Mouse (Mus musculus): ENCODE data around the gene Rbms1. TPM values are rescaled to one million over a fixed set of nuclear protein-coding genes. Genes with fewer than 3 reads are reported as not detected.

The Rbms1 gene
- polyA plus RNA-seq, 1 experiment: 3.5 TPM

GRCm38 (mm10) chr2:60724660-60725059 lies 238.3 kb downstream of the Rbms1 start:
- H3K36me3 ChIP-seq (ENCODE audit: control insufficient read depth): no peaks in the 10 kb centered on the region
- no peaks in the 10 kb centered on the region for H3K4me1 ChIP-seq (ENCODE audit: control insufficient read depth)
- no peaks in the 10 kb centered on the region for H3K9me3 ChIP-seq (ENCODE audit: control insufficient read depth, low read length)
- H3K27me3 ChIP-seq (ENCODE audit: control insufficient read depth): no peaks in the 10 kb centered on the region
- H3K4me3 ChIP-seq (replicated peaks): no peak overlapping the region
- TF ChIP-seq TAL1 (IDR thresholded peaks at IDR 0.05; ENCODE audit: low read length): no peak
- TF ChIP-seq GATA1 (IDR thresholded peaks at IDR 0.05; ENCODE audit: low read length): no peak

GRCm38 (mm10) chr2:60722967-60723366 lies 240.0 kb downstream of the Rbms1 start:
- Histone ChIP-seq H3K4me3 (replicated peaks) (no peak overlapping the region), H3K9me3 (ENCODE audit: control insufficient read depth, low read length) (no peaks in the 10 kb centered on the region), H3K4me1 (ENCODE audit: control insufficient read depth) (no peaks in the 10 kb centered on the region), H3K27me3 (ENCODE audit: control insufficient read depth) (no peaks in the 10 kb centered on the region), H3K36me3 (ENCODE audit: control insufficient read depth) (no peaks in the 10 kb centered on the region)
- no peak for TF ChIP-seq TAL1 (IDR thresholded peaks at IDR 0.05; ENCODE audit: low read length)
- no peak for TF ChIP-seq GATA1 (IDR thresholded peaks at IDR 0.05; ENCODE audit: low read length)

DNA sequence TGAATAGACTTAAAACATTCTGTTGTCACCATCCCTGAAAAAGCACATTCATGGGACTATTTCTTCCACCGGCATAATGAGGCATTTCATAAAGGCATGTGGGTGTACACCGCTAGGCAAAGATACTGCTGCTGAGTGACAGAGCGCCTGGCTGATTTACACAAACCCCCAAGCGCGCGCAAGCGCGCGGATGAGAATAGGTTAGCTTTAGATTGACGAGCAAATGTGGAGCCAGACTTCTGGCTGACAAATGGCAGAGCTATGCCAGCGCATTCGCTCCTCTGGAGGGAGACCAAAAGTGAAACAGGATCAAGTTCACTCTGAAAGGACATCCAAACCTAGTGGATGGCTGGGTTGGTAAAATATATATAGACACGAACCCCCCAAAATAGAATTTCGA lies 240.5 kb downstream of the Rbms1 start, which contains the start of gene Itgb6:
Gene Itgb6 (minus strand): TSS at position 130 of the 400 bp plus-strand sequence.
- TF ChIP-seq GATA1 (IDR thresholded peaks at IDR 0.05; ENCODE audit: low read length) (no peak), TAL1 (IDR thresholded peaks at IDR 0.05; ENCODE audit: low read length) (no peak)
- Histone ChIP-seq H3K36me3 (ENCODE audit: control insufficient read depth) (no peaks in the 10 kb centered on the region), H3K27me3 (ENCODE audit: control insufficient read depth) (no peaks in the 10 kb centered on the region), H3K4me1 (ENCODE audit: control insufficient read depth) (no peaks in the 10 kb centered on the region), H3K9me3 (ENCODE audit: control insufficient read depth, low read length) (no peaks in the 10 kb centered on the region), H3K4me3 (replicated peaks) (no peak within 1 kb of the TSS)

GRCm38 (mm10) chr2:60720906-60721305 lies 242.1 kb downstream of the Rbms1 start:
- no peaks in the 10 kb centered on the region for H3K4me1 ChIP-seq (ENCODE audit: control insufficient read depth)
- H3K4me3 ChIP-seq (replicated peaks): no peak overlapping the region
- TF ChIP-seq TAL1 (IDR thresholded peaks at IDR 0.05; ENCODE audit: low read length) (no peak), GATA1 (IDR thresholded peaks at IDR 0.05; ENCODE audit: low read length) (no peak)
- H3K9me3 ChIP-seq (ENCODE audit: control insufficient read depth, low read length): no peaks in the 10 kb centered on the region
- H3K36me3 ChIP-seq (ENCODE audit: control insufficient read depth): no peaks in the 10 kb centered on the region
- peaks cover 4% of the 10 kb centered on the region; the same call in 1 of the 2 replicates for H3K27me3 ChIP-seq (ENCODE audit: control insufficient read depth)

DNA sequence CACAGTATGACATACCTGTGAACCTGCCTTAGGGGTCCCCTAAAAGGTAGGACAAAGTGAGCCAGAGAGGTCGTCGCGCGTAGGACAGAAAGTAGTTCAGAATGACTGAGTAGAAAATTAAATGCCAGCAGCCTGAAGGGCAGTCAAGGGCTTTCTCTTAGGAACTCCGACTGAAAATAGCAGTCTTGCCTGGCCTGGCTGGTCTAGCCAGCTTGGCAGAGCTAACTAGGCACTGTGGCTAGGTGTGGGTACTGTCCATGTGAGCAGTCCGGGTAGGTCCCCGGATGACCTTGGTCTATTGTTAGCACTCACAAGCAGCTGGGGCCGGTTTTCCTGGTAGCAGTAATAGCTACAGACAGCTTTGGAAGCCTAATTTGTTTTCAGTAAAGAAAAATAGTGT lies 242.8 kb downstream of the Rbms1 start:
- TF ChIP-seq GATA1 (IDR thresholded peaks at IDR 0.05; ENCODE audit: low read length): no peak
- Histone ChIP-seq H3K36me3 (ENCODE audit: control insufficient read depth) (no peaks in the 10 kb centered on the region), H3K9me3 (ENCODE audit: control insufficient read depth, low read length) (no peaks in the 10 kb centered on the region), H3K4me1 (ENCODE audit: control insufficient read depth) (no peaks in the 10 kb centered on the region), H3K4me3 (replicated peaks) (no peak overlapping the region), H3K27me3 (ENCODE audit: control insufficient read depth) (peaks cover 4% of the 10 kb centered on the region)

DNA sequence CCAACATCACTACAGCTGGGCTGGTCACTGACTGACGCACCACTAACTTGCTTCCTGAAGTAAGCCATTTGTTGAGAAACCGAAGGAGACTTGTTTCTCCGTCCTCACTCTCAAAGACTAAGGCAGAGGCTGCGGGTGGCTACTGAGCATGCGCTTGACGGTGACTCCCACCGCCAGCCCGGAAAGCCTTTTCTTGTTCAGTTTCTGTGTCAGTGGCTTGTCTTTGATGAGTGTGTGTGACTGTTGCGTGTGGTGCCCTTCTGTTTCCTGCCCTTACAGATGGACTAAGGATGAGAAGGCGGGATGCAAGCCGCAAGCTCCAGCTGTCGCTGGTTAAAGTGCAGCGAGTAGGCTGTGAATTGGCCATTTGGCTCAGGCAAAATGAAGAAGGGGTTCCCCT lies 245.6 kb downstream of the Rbms1 start:
- Histone ChIP-seq H3K4me3 (replicated peaks) (no peak overlapping the region), H3K4me1 (ENCODE audit: control insufficient read depth) (no peaks in the 10 kb centered on the region), H3K27me3 (ENCODE audit: control insufficient read depth) (peaks cover 8% of the 10 kb centered on the region), H3K36me3 (ENCODE audit: control insufficient read depth) (no peaks in the 10 kb centered on the region), H3K9me3 (ENCODE audit: control insufficient read depth, low read length) (no peaks in the 10 kb centered on the region)
- TF ChIP-seq TAL1 (IDR thresholded peaks at IDR 0.05; ENCODE audit: low read length): no peak
- no peak for TF ChIP-seq GATA1 (IDR thresholded peaks at IDR 0.05; ENCODE audit: low read length)

- TF ChIP-seq TAL1 (IDR thresholded peaks at IDR 0.05; ENCODE audit: low read length) (no peak), GATA1 (IDR thresholded peaks at IDR 0.05; ENCODE audit: low read length) (no peak)
- Histone ChIP-seq H3K36me3 (ENCODE audit: control insufficient read depth) (no peaks in the 10 kb centered on the region), H3K9me3 (ENCODE audit: control insufficient read depth, low read length) (no peaks in the 10 kb centered on the region), H3K27me3 (ENCODE audit: control insufficient read depth) (peaks cover 8% of the 10 kb centered on the region), H3K4me3 (replicated peaks) (no peak overlapping the region), H3K4me1 (ENCODE audit: control insufficient read depth) (no peaks in the 10 kb centered on the region)
These were observed 246.4 kb downstream of the Rbms1 start for GRCm38 (mm10) chr2:60716549-60716948.

- H3K36me3 ChIP-seq (ENCODE audit: control insufficient read depth): no peaks in the 10 kb centered on the region
- no peaks in the 10 kb centered on the region for H3K9me3 ChIP-seq (ENCODE audit: control insufficient read depth, low read length)
- peaks cover 8% of the 10 kb centered on the region for H3K27me3 ChIP-seq (ENCODE audit: control insufficient read depth)
- no peak overlapping the region for H3K4me3 ChIP-seq (replicated peaks)
- H3K4me1 ChIP-seq (ENCODE audit: control insufficient read depth): no peaks in the 10 kb centered on the region
- TF ChIP-seq GATA1 (IDR thresholded peaks at IDR 0.05; ENCODE audit: low read length) (no peak), TAL1 (IDR thresholded peaks at IDR 0.05; ENCODE audit: low read length) (no peak)
These were observed 247.2 kb downstream of the Rbms1 start for GRCm38 (mm10) chr2:60715771-60716170.

DNA sequence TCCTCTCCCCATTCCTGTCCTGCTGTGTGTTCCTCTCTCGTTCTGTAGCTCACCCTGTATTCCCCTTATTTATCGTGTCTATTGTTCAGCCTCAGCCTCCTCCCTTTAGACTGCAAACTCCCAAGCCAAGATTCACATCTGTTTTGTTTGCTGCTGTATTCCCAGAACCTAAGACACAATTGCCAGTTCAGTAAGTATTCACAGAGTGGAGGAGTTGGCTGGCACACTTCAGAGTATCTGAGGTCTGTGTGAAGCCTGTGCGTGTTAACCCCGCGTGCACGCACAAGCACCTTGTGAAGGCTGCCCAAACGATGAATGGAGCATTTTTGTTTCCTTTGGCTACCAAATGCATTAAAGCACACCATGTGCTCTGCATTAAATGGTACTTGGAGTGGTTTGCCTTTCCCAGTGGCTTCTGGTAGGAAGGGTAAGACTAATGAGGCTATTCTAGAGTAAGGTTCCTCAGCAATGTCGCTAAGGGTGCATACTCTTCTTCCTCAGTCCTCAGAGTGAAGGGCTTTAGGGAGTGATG lies 248.0 kb downstream of the Rbms1 start:
- TF ChIP-seq GATA1 (IDR thresholded peaks at IDR 0.05; ENCODE audit: low read length) (no peak), TAL1 (IDR thresholded peaks at IDR 0.05; ENCODE audit: low read length) (no peak)
- Histone ChIP-seq H3K36me3 (ENCODE audit: control insufficient read depth) (no peaks in the 10 kb centered on the region), H3K4me3 (replicated peaks) (no peak overlapping the region), H3K27me3 (ENCODE audit: control insufficient read depth) (peaks cover 8% of the 10 kb centered on the region), H3K9me3 (ENCODE audit: control insufficient read depth, low read length) (no peaks in the 10 kb centered on the region), H3K4me1 (ENCODE audit: control insufficient read depth) (no peaks in the 10 kb centered on the region)

DNA sequence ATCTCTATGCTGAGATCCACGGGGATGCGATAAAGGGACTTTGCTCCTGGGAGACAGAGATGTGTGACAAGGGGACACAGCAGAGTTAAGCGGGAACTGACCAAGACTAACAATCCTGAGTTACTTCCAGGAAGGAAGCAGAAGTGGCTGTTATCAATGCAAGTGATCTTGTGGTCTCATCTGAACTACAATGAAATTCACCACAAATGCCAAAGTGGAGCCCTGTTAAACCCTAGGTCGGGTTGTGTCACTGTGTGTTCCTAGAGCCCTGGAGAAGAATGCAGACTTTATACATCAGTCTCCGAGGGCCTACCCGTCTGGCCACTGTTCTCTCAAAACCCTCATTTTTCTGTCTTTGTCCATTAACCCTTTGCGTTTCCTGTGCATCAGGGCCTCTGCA lies 248.5 kb downstream of the Rbms1 start:
- no peaks in the 10 kb centered on the region for H3K4me1 ChIP-seq (ENCODE audit: control insufficient read depth)

More for the DNA sequence above, 248.5 kb downstream of the Rbms1 start:
- H3K4me3 ChIP-seq (replicated peaks): no peak overlapping the region
- H3K27me3 ChIP-seq (ENCODE audit: control insufficient read depth): peaks cover 8% of the 10 kb centered on the region
- TF ChIP-seq TAL1 (IDR thresholded peaks at IDR 0.05; ENCODE audit: low read length) (no peak), GATA1 (IDR thresholded peaks at IDR 0.05; ENCODE audit: low read length) (no peak)
- H3K9me3 ChIP-seq (ENCODE audit: control insufficient read depth, low read length): no peaks in the 10 kb centered on the region
- no peaks in the 10 kb centered on the region for H3K36me3 ChIP-seq (ENCODE audit: control insufficient read depth)

Measured in erythroblast, embryonic 14.5 days (primary cell).